Mouse (Mus musculus) forelimb bud, embryonic 11.5 days (tissue): ENCODE results near the gene Imp4.

Source experiments
- DNase-seq: peaks from one replicate; pipeline ENCODE4 v3.0.0-alpha.2; 2012; ENCODE audit warnings: low read depth, low spot score

Gene Imp4

DNA sequence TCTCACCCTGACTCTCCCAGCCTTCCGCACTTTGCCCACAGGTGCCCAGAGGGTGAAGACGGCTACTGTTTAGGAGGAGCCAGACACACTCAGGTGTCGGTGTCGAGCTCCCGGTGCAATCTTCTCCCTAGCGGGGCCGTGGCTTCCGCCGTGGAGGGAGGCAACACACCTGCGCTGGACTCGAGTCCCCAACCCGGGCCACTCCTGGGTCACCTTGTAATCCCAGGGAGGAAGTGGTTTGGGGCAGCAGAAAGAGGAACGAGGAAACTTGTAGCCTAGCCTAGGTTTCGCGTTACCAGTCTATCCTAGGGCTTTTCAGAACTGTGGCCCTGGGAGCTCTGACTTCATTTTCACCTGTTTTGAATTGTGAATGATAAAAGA lies 20.4 kb downstream of the Imp4 start:
- DNase-seq: no peak

DNA sequence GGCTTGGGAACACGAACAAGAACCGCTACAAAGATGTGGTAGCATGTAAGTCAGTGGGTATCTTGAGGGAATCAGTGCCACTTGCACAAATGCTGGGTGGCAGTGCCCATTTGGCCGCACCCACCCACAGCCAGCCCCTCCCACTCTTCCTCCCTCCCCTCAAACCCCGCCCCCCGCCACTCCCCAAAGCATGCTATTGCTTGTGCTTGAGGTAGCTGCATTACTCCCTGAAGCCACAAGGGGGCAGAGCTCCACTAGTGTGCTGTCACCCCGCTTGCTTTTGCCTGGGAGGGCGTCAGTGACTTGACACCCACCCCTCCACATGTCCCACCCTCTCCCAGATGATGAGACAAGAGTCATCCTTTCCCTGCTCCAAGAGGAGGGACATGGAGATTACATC lies 23.1 kb downstream of the Imp4 start:
- peak; percentile 57 for DNase-seq

- no peak for DNase-seq
Observed at GRCm38 (mm10) chr1:34464310-34464817, 24.7 kb downstream of the Imp4 start.

GRCm38 (mm10) chr1:34465445-34465844 lies 25.8 kb downstream of the Imp4 start:
- no peak for DNase-seq

GRCm38 (mm10) chr1:34468051-34468450 lies 28.4 kb downstream of the Imp4 start:
- no peak for DNase-seq

DNA sequence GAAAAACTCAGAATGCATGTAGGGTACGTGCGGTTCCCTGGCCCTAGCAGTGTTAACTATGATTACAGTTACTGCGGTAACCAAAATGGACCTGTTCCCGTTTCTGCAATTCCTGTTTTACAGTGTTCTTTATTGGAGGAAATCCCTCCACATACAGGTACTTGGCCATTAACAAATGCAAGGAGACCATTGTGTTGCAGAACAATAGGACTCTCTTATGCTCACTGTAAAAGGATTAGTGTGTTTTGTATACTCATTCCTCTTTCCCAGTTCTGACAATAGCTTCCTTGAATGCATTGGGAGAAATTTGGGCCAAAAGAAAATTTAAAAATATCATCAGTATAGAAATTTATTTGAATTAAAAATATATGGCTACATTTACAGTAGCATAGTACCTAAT lies 28.8 kb downstream of the Imp4 start:
- no peak for DNase-seq

DNA sequence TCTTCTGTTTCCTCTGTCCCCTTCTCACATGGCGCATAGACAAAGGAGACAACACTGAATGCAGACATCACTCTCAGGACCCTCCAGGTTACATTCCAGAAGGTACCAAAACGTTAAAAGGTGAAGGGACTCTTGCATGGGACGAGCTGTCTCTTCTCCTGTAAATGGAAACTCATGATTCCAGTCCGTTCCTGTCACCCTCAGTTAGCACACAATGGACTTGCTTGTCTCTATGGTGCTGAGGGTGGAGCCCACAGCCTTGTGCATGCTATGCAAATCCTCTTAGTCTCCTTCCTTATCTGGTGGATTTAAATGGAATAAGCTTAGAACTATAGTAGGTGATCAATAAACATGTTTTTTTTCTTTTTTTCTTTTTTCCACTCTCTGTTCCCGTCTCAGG lies 30.1 kb downstream of the Imp4 start:
- DNase-seq: no peak

DNA sequence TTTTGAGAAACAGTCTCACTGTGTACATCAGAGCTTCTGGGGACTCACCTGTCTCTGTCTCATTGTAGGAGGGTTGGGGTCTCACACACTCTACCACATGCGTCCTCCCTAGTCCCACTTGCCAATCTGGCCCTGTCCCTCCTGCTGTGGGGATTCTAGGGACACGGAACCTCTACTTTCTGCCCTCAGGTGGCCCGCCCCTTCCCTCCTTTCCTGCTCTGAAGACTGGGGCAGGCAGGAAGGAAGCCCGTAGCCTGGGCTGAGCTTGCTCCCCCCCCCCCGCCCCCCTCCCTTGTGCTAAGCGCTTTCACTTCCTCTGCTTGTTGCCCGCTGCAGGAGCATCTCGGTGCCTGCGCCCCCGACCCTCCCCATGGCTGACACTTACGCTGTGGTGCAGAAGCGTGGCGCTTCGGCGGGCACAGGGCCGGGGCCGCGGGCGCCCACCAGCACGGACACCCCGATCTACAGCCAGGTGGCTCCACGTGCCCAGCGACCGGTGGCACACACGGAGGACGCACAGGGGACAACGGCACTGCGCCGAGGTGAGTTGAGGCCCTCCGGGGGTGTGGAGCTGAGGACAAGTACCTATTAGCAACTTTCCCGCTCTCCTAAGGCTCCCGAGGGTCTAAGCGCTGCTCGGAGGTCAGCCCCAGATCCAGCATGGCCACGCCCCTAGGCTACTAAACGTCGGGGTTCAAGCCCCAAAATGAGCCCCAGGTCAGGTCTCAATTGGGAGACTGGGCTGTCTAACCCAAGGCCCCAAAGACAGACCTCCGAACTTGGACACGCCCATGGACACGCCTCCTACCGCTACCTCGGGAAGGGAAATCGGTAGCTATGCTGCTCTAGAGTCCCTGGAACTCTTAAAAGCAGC lies 33.0 kb downstream of the Imp4 start:
- peak; percentile 35 for DNase-seq

- DNase-seq: peak; percentile 46
Observed at GRCm38 (mm10) chr1:34478891-34479655, 39.4 kb downstream of the Imp4 start.

GRCm38 (mm10) chr1:34480801-34481200 lies 41.1 kb downstream of the Imp4 start:
- DNase-seq: no peak

- DNase-seq: no peak
Observed at GRCm38 (mm10) chr1:34481920-34482669, 42.4 kb downstream of the Imp4 start.

- no peak for DNase-seq
Observed at GRCm38 (mm10) chr1:34484470-34484869, 44.8 kb downstream of the Imp4 start.

DNA sequence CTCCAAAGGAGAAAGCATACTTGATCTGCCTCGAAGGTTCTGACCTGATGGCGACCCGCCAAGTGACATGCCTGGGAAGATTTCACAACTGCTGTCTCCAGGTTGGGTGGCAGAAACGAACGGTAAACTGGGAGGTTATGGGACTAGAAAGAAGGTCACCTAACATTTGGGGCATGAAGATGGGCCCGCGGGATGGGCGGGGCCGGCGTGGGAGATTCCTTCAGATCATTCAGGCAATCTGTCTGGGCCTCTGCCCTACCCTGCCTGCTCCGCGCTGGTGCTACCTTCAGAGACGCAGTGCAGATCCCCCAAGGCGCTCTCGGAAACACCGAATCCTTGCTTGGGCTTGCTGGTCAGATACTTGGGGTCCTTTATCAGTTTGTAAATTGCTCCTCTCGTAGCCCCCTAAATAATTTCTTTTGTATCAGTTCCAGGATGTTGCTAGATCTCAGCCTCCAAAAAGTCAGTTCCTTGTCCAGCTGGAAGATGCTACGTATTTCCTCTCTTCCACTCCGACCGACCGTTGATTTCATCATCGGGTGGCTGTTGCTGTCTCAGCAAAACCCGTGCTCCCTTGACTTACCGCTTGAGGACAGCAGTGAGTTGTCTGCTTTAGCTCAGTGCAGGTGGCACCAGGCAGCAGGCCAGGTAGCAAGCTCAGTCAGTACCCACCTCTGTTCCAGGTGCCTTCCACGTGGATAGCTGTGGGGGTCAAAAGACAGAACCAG lies 46.0 kb downstream of the Imp4 start:
- DNase-seq: no peak

- no peak for DNase-seq
Observed at GRCm38 (mm10) chr1:34487383-34487782, 47.7 kb downstream of the Imp4 start.

DNA sequence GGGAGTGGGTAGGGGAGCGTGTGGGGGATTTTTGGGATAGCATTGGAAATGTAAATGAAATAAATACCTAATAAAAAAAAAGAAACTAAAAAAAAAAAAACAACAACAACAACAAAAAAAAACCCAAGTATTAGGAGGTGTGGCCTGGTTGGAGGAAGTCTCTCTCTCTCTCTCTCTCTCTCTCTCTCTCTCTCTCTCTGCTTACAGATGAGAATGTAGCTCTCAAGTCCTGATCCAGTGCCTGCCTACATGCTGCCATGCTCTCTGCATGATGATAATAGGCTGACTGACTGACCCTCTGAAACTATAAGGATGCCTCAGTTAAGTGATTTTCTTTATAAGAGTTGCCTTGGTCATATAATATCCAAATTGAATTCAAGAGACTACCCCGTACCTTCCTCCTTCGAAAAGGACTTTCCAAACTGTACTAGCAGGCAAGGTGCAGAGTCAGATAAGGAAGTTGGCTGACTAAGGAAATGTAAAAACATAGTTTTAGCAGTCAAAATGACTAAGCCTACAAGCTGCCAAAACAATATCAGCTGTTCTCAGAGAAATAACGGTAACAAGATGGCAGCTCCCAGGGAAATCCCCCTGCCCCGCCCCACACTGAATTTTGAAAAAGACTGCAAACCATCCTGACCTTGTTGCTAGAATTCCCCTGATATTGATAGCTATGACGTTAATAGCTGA lies 50.3 kb downstream of the Imp4 start:
- no peak for DNase-seq

- DNase-seq: no peak
Observed at GRCm38 (mm10) chr1:34491480-34491879, 51.8 kb downstream of the Imp4 start.
